Mouse (Mus musculus): Measurements from ENCODE around the gene Extl1.

The Extl1 gene

GRCm38 (mm10) chr4:134311784-134312183 is 71.9 kb downstream of the Extl1 start:
- no peak for DNase-seq

- no peak for DNase-seq
These were observed 73.0 kb downstream of the Extl1 start for GRCm38 (mm10) chr4:134310656-134311055.

GRCm38 (mm10) chr4:134310106-134310505 is 73.5 kb downstream of the Extl1 start:
- DNase-seq, result peak; percentile 57 to 71

GRCm38 (mm10) chr4:134307367-134308072 is 76.1 kb downstream of the Extl1 start:
- peak; percentile 65 to 76 for DNase-seq

- no peak for DNase-seq
These were observed 76.7 kb downstream of the Extl1 start for GRCm38 (mm10) chr4:134306963-134307362.

Data from kidney, adult 8-10 months (tissue).